Mouse (Mus musculus) intestine, embryonic 16.5 days (tissue): Measurements from ENCODE around the gene Cldn2. TPM values are rescaled to one million over a fixed set of nuclear protein-coding genes. Genes with fewer than 3 reads are reported as not detected.
"Not testable (repeated sequence)": the region's sequence is repeated elsewhere in the genome, so short reads cannot be mapped to it uniquely, and the experiment has no call there.

ENCODE experiments used
- ATAC-seq: fragments of 200-750 bp; cut with Nextera tagmentation; 2 replicates; pipeline ENCODE4 v1.8.0; 2017; ENCODE audit warnings: moderate TSS enrichment, moderate library complexity
- H3K27ac ChIP-seq: fragments of 300-500 bp; sonication (generic); 2 replicates; pipeline ENCODE4 v1.5.1; 2014; ENCODE audit warnings: mild to moderate bottlenecking, low read length
- H3K27me3 ChIP-seq: fragments of 300-500 bp; sonication (generic); replicated peaks from 2 replicates; pipeline ENCODE4 v1.6.1; 2014; ENCODE audit warnings: low read length, control low read depth, mixed read lengths; ENCODE audit not compliant: control insufficient read depth, insufficient read depth
- H3K36me3 ChIP-seq: fragments of 300-500 bp; sonication (generic); 2 replicates; pipeline ENCODE4 v1.6.1; 2014; ENCODE audit warnings: low read length, control low read depth; ENCODE audit not compliant: control insufficient read depth, insufficient read depth
- H3K4me1 ChIP-seq: fragments of 300-500 bp; sonication (generic); 2 replicates; pipeline ENCODE4 v1.6.1; 2014; ENCODE audit warnings: low read length, control low read depth, mixed read lengths; ENCODE audit not compliant: control insufficient read depth, insufficient read depth
- H3K4me2 ChIP-seq: fragments of 300-500 bp; sonication (generic); 2 replicates; pipeline ENCODE4 v1.6.1; 2014; ENCODE audit warnings: low read depth, low read length, control low read depth
- H3K4me3 ChIP-seq: fragments of 300-500 bp; sonication (generic); 2 replicates; pipeline ENCODE4 v1.5.1; 2014; ENCODE audit warnings: mild to moderate bottlenecking, low read length
- H3K9ac ChIP-seq: fragments of 300-500 bp; sonication (generic); 2 replicates; pipeline ENCODE4 v1.6.1; 2014; ENCODE audit warnings: low read depth, low read length
- H3K9me3 ChIP-seq: fragments of 300-500 bp; sonication (generic); 2 replicates; pipeline ENCODE4 v1.6.1; 2016; ENCODE audit warnings: low read length, control low read depth; ENCODE audit not compliant: control insufficient read depth
- WGBS: fragments of 180-500 bp; shearing (Covaris S2); extraction: QIAGEN DNeasy Blood & Tissue Kit; methylation state at CpG from one replicate; pipeline ENCODE4 v1.1.7; 2014; 5-methylcytosine and 5-hydroxymethylcytosine counted together
- polyA plus RNA-seq: library from polyadenylated mRNA; unstranded; fragments of >200 nt; fragmentation: Nextera tagmentation; extraction: Ambion mirVana; gene quantifications from 2 replicates; pipeline ENCODE4 v1.2.1, GENCODE M21; 2015

The Cldn2 gene
- 88.3 and 108 TPM in 2 replicates for polyA plus RNA-seq

GRCm38 (mm10) chrX:139800406-139800878 is at the start of gene Cldn2:
Gene Cldn2 (plus strand): TSS chrX:139800828.
- H3K9ac ChIP-seq, result no peak within 1 kb of the TSS
- no peaks in the 10 kb centered on the region for H3K27me3 ChIP-seq
- 61% methylated on average over 8 of the region's 8 CpGs for WGBS

GRCm38 (mm10) chrX:139751855-139752254 is 48.8 kb upstream of the Cldn2 start:
- Histone ChIP-seq H3K4me3 (no peak overlapping the region), H3K4me2 (no peak overlapping the region), H3K36me3 (no peaks in the 10 kb centered on the region), H3K9ac (no peak overlapping the region), H3K4me1 (no peaks in the 10 kb centered on the region), H3K9me3 (no peaks in the 10 kb centered on the region), H3K27ac (no peak overlapping the region), H3K27me3 (no peaks in the 10 kb centered on the region)
- 4% methylated on average over 1 of the region's 1 CpGs for WGBS
- no peak for ATAC-seq

More at GRCm38 (mm10) chrX:139800406-139800878, at the start of gene Cldn2:
- ATAC-seq, result no peak
- H3K4me2 ChIP-seq, result no peak within 1 kb of the TSS
- H3K36me3 ChIP-seq, result no peaks in the 10 kb centered on the region
- H3K4me3 ChIP-seq, result no peak within 1 kb of the TSS
- no peak within 1 kb of the TSS for H3K27ac ChIP-seq
- H3K9me3 ChIP-seq, result no peaks in the 10 kb centered on the region
- H3K4me1 ChIP-seq, result no peaks in the 10 kb centered on the region

GRCm38 (mm10) chrX:139758634-139759033 is 42.0 kb upstream of the Cldn2 start:
- H3K4me3 ChIP-seq, H3K9me3 ChIP-seq, H3K27ac ChIP-seq, ATAC-seq, H3K36me3 ChIP-seq, H3K4me1 ChIP-seq, H3K4me2 ChIP-seq, H3K9ac ChIP-seq, H3K27me3 ChIP-seq: not testable (repeated sequence)
- 84% methylated on average over 3 of the region's 3 CpGs for WGBS

- Histone ChIP-seq H3K9me3 (no peaks in the 10 kb centered on the region), H3K27ac (no peak overlapping the region), H3K36me3 (no peaks in the 10 kb centered on the region), H3K4me3 (no peak overlapping the region), H3K27me3 (no peaks in the 10 kb centered on the region), H3K4me2 (no peak overlapping the region), H3K9ac (no peak overlapping the region), H3K4me1 (no peaks in the 10 kb centered on the region)
- ATAC-seq, result no peak
- 67% methylated on average over 2 of the region's 2 CpGs for WGBS
Measured at GRCm38 (mm10) chrX:139762546-139762945, 38.1 kb upstream of the Cldn2 start.

- Histone ChIP-seq H3K4me3 (no peak overlapping the region), H3K9me3 (no peaks in the 10 kb centered on the region), H3K27me3 (no peaks in the 10 kb centered on the region; the same call in 1 of the 2 replicates), H3K36me3 (no peaks in the 10 kb centered on the region), H3K4me1 (peaks cover 3% of the 10 kb centered on the region; the same call in 1 of the 2 replicates), H3K4me2 (no peak overlapping the region), H3K9ac (no peak overlapping the region), H3K27ac (no peak overlapping the region)
- no peak for ATAC-seq
- 73% methylated on average over 13 of the region's 13 CpGs for WGBS
Measured at GRCm38 (mm10) chrX:139769975-139770637, 30.5 kb upstream of the Cldn2 start.

GRCm38 (mm10) chrX:139774309-139775083 is 26.1 kb upstream of the Cldn2 start:
- 31% methylated on average over 18 of the region's 18 CpGs for WGBS

GRCm38 (mm10) chrX:139775084-139775612 is 25.5 kb upstream of the Cldn2 start:
- Histone ChIP-seq H3K4me3 (no peak overlapping the region), H3K36me3 (no peaks in the 10 kb centered on the region), H3K9me3 (no peaks in the 10 kb centered on the region), H3K4me2 (no peak overlapping the region), H3K27ac (no peak overlapping the region), H3K27me3 (no peaks in the 10 kb centered on the region; the same call in 1 of the 2 replicates), H3K9ac (no peak overlapping the region), H3K4me1 (peaks cover 4% of the 10 kb centered on the region; the same call in 1 of the 2 replicates)
- ATAC-seq, result peak; percentile 52
- WGBS, result 55% methylated on average over 7 of the region's 7 CpGs

More at GRCm38 (mm10) chrX:139774309-139775083, 26.1 kb upstream of the Cldn2 start:
- H3K36me3 ChIP-seq, result no peaks in the 10 kb centered on the region
- H3K4me3 ChIP-seq, result no peak overlapping the region
- H3K9ac ChIP-seq, result no peak overlapping the region
- ATAC-seq, result peak; percentile 63
- no peak overlapping the region for H3K27ac ChIP-seq
- H3K4me2 ChIP-seq, result no peak overlapping the region
- peaks cover 4% of the 10 kb centered on the region; the same call in 1 of the 2 replicates for H3K4me1 ChIP-seq
- H3K27me3 ChIP-seq, result no peaks in the 10 kb centered on the region; the same call in 1 of the 2 replicates
- H3K9me3 ChIP-seq, result no peaks in the 10 kb centered on the region

- Histone ChIP-seq H3K9ac (no peak overlapping the region), H3K4me3 (no peak overlapping the region), H3K27me3 (no peaks in the 10 kb centered on the region; the same call in 1 of the 2 replicates), H3K36me3 (no peaks in the 10 kb centered on the region), H3K4me1 (peaks cover 4% of the 10 kb centered on the region; the same call in 1 of the 2 replicates), H3K9me3 (no peaks in the 10 kb centered on the region), H3K27ac (no peak overlapping the region), H3K4me2 (no peak overlapping the region)
- 42% methylated on average over 4 of the region's 4 CpGs for WGBS
- no peak for ATAC-seq
Measured at GRCm38 (mm10) chrX:139777357-139777756, 23.3 kb upstream of the Cldn2 start.

GRCm38 (mm10) chrX:139778886-139779285 is 21.7 kb upstream of the Cldn2 start:
- H3K9me3 ChIP-seq, result no peaks in the 10 kb centered on the region
- ATAC-seq, result no peak
- H3K36me3 ChIP-seq, result no peaks in the 10 kb centered on the region
- no peak overlapping the region for H3K4me3 ChIP-seq
- no peak overlapping the region for H3K4me2 ChIP-seq
- peaks cover 4% of the 10 kb centered on the region; the same call in 1 of the 2 replicates for H3K4me1 ChIP-seq
- 63% methylated on average over 1 of the region's 1 CpGs for WGBS
- no peak overlapping the region for H3K27ac ChIP-seq
- H3K27me3 ChIP-seq, result peaks cover 3% of the 10 kb centered on the region; the same call in 1 of the 2 replicates
- H3K9ac ChIP-seq, result no peak overlapping the region
